Mouse (Mus musculus): ENCODE results near the gene Gm15155.
"Not testable (repeated sequence)": the region's sequence is repeated elsewhere in the genome, so short reads cannot be mapped to it uniquely, and the experiment has no call there.

Gene Gm15155

DNA sequence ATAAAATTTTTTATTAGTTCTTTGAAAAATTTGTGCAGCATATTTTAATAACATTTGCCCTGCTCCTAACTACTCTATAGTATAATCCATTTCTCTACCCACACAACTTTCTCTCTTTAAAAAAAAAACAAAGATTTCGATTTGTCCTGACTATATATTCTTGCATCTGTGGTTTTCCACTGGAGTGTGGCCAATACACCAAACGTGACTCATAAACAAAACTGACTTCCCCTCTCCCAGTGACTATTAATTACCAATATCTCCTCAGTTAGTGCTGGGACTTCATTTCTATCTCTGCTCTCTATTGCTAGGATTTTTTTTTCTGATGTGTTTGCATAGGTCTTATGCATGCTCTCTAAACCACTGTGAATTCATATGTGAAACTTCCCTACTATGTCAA is 531.2 kb downstream of the Gm15155 start:
- DNase-seq = no peak

- no peak for DNase-seq
Observed at GRCm38 (mm10) chrX:156171587-156171986, 547.0 kb downstream of the Gm15155 start.

GRCm38 (mm10) chrX:156303806-156304205 is 679.3 kb downstream of the Gm15155 start:
- not testable (repeated sequence) for DNase-seq
